Mouse (Mus musculus) yolk sac, embryonic 10.5 days (tissue): ENCODE results near the gene Gm17617.

ENCODE experiments used
- DNase-seq: peaks from one replicate; pipeline ENCODE4 v3.0.0-alpha.2; 2017; ENCODE audit warnings: low spot score

Gene Gm17617

DNA sequence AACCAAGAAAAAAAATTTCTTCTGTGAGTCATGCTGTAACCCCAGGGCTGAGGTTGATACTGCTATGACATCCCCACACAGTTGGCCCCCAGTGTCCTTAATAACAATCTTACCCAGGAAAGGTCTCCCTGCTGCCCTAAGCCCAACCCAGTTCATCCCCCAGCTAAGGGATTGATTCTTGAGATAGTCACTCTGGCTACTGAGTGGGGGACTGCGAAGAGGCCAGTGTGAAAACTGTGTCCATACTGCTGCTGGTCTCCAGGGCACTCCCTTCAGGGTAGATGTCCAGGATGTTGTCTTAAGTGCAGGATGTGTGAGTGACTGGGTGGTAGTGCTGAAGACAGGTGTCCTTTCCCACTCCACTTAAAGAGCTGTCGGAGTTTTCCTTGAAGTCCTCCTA, at the start of gene Gm17617:
Gene Gm17617 (minus strand): TSS at position 101 of the 400 bp plus-strand sequence.
- no peak for DNase-seq

GRCm38 (mm10) chr13:55182173-55182894, 49.0 kb upstream of the Gm17617 start:
- DNase-seq, result peak; percentile 86

DNA sequence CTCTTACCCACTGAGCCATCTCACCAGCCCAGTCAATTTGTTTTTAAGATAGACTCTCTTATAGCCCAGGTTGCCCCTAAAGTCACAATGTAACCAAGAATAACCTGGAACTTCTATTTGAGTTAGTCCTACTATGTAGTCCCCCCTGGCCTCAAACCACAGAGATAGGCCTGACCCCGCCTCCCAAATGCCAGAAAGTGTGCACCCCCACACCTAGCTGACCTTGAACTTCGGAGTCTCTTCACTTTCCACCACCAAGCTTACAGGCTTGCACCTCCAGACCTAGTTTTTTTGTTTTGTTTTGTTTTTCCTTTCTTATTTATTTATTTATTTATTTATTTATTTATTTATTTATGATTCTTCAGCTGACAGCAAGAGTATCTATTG, 48.4 kb upstream of the Gm17617 start:
- no peak for DNase-seq

DNA sequence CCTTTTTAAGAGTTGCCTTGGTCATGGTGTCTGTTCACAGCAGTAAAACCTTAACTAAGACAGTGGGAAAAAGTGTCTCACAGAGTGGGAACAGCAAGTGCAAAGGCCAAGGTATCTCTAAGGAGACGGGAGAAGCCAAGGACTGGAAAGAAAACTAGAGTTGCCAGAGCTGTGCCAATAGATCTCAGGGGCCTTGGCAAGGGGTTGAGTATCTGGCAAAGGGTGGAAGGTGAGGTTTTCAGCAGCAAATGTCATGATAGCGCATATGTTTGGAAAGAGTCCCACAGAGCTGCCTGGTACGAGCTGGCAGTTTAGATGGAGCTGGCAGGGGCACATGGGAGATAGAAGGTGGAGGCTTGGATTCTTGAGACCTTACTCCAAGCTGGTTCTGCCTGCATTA, 46.2 kb upstream of the Gm17617 start:
- DNase-seq, result no peak

- peak; percentile 66 for DNase-seq
These were observed 45.2 kb upstream of the Gm17617 start for GRCm38 (mm10) chr13:55178556-55178955.

DNA sequence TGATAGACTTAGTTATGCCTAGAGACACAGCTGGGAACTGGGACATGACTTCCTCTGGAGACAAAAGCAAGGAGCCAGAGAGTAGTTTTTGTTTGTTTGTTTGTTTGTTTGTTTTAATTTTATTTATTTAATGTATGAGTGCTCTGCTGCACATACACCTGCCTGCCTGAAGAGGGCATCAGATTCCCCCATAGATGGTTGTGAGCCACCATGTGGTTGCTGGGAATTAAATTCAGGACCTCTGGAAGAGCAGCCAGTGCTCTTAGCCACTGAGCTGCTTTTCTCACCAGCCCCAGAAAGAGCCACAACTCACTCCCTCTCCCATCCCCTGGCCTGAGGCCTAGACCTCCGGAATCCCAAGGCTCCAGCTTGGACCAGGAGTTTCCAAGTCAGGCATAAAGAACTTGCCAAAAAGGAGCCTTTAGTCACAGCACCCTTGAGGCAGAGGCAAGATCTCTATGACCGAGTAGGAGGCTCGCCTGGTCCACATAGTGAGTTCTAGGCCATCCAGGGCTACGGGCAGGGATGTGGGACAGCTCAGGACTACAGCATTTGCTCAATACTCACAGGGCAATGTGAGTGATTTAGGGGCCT, 44.7 kb upstream of the Gm17617 start:
- no peak for DNase-seq

GRCm38 (mm10) chr13:55176265-55176664, 42.9 kb upstream of the Gm17617 start:
- DNase-seq, result no peak

- no peak for DNase-seq
These were observed 41.0 kb upstream of the Gm17617 start for GRCm38 (mm10) chr13:55174347-55174746.

DNA sequence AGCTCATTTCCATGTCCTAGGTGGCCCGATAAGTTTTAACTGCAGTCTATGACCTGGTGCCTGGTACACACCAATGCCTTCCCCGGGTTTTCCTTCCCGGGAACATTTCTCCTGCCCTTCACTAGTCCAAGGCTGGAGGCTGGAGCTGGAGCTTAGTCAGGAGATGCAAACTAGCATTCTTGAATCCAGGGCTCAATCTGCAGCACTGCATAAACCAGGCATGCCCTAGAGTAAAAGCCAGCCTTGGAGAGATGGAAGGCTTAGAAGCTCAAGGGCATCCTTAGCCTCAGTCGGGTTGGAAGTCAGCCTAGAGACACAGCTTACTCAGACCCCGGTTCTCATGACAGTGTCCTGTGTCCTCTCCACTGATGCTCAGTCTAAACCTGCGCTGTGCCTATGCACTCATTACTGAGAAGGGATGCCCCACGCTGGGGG, 39.0 kb upstream of the Gm17617 start:
- no peak for DNase-seq

DNA sequence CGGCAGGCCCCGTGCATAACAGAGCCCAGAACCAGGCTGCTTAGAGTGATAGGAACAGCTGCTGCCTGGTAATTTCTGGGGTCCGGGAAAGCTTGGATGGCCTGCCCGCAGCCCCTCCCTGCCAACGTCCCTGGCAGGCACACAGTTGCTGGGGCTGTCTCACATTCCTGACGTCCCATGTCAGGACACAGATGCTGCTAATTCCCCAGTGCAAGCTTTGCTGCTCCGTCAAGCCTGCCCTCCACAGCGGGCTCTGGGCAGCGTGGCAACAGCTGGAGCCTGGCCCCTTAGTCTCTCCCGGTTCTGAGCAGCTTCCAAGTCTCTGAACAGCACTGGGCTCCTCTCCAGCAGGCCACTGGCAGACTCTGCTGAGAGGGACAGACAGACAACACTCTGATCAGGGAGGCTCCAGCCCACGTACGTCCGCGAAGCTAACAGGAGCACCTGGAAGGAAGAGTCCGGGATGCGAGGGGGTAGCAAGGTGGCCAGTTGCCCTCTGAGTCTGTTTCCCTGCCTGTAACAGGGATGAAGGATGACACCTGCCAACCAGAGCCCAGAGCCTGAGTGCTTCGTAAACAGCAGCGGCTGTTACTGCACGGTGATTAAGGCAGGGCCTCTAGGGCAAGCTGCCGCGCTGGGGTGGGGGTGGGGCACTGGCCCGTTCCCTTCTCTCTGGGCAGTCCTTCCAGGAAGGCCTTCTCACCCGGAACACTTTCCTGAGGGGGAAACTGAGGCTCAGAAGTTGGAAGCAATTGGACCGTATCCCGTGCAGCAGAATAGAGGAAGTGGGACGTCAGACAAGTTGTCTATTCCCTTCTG, 38.4 kb upstream of the Gm17617 start:
- DNase-seq, result peak; percentile 44

DNA sequence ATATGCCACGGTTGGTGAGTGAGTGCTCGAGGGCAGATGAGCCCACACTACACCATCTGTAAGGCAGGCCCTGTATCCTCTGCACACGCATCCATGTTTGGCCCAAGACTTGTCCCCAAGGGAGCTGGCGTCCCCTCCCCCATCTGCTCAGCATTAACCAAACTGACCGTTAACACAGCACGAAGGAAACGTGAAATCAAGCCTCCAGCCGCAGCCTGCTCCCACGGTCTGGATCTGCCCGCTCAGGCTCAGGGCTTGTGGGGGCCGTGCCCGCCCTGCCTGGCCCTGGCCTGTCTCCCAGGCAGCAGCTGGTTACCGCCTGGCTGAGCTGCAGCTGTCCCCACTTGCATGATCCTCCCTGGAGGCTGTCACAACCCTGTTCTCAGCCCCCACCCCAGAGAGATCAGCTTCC, 35.6 kb upstream of the Gm17617 start:
- DNase-seq, result no peak

DNA sequence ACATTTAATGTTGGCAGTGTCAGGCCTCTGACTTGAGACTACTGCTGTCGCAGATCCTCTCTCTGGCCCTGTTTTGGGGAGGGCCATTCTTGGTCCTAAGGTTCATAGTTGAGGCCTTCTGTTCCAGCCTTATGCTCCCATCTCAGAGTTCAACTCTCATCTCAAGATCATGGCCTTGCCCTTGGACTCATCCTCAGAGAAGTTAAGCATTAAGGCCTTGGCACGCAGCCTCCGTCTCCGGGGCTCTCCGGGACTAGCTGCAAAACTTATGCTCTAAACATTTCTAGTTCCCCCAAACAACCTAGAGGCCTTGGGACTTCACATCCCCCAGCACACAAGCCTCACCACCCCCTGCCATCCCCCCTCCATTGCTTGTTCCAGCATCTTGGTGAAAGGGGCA, 34.9 kb upstream of the Gm17617 start:
- DNase-seq, result no peak

- DNase-seq, result no peak
These were observed 34.5 kb upstream of the Gm17617 start for GRCm38 (mm10) chr13:55167798-55168197.

DNA sequence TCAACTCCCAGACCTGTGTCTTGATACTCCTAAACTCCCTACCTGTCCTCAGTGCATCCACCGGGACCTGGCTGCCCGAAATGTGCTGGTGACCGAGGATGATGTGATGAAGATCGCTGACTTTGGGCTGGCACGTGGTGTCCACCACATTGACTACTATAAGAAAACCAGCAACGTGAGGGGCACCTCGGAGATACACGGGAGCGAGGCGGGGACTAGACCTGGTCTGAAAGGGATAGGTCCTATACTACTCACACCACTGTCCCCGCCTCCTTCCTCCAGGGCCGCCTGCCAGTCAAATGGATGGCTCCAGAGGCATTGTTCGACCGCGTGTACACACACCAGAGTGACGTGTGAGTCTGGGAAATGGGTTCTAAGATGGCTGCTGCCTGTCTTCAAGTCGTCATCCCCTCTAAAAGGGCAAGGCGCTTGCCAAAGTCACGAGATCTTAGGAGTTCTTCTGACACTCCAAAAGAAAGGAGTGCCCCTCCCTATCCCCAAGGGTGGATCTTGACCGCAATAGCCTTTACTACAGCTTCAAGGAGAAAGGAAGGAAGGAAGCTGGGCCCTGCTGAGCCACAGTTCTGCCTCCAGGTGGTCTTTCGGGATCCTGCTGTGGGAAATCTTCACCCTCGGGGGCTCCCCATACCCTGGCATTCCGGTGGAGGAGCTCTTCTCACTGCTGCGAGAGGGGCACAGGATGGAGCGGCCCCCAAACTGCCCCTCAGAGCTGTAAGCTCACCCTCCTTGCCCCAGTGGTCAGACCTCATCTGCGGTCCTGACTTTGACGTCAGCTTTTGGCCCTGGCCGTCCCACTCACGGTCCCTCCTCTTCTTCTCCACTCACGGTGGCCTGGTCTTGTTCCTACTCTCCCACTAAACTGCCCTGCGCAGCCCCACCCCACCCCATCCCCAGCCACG, 33.7 kb upstream of the Gm17617 start:
- DNase-seq, result no peak

DNA sequence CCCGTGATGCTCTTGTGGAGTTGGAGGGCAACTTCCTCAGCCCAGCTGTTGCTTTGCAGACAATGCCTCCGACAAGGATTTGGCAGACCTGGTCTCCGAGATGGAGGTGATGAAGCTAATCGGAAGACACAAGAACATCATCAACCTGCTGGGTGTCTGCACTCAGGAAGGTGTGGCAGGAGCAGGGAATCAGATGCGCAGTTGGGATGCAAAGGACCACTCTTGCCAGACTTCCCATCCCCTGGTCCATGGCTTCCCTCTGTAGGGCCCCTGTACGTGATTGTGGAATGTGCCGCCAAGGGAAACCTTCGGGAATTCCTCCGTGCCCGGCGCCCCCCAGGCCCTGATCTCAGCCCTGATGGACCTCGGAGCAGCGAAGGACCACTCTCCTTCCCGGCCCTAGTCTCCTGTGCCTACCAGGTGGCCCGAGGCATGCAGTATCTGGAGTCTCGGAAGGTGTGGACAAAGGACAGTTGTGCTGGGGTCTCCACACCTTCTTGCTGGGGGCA, 32.5 kb upstream of the Gm17617 start:
- DNase-seq, result no peak

DNA sequence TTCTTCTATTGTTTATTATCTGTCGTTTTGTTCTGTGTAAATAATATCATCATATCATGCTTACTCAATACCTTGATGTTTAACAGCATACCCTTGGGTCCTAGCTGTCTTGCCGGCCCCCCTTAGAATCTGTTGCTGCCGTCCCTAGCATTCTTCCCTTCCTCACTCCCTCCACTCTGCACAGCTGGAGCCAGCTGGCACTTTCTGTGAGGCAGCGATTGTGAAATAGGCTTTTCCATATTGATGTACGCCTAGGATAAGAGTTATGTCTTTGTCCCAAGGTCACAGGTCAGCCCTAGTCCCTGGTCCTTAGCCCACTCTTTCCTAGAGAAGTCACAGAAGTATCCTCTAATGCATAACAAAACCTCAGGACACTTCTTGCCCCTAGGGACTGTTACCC, 30.2 kb upstream of the Gm17617 start:
- DNase-seq, result no peak

GRCm38 (mm10) chr13:55162365-55162764, 29.0 kb upstream of the Gm17617 start:
- no peak for DNase-seq

GRCm38 (mm10) chr13:55153951-55154350, 20.6 kb upstream of the Gm17617 start:
- DNase-seq, result no peak

DNA sequence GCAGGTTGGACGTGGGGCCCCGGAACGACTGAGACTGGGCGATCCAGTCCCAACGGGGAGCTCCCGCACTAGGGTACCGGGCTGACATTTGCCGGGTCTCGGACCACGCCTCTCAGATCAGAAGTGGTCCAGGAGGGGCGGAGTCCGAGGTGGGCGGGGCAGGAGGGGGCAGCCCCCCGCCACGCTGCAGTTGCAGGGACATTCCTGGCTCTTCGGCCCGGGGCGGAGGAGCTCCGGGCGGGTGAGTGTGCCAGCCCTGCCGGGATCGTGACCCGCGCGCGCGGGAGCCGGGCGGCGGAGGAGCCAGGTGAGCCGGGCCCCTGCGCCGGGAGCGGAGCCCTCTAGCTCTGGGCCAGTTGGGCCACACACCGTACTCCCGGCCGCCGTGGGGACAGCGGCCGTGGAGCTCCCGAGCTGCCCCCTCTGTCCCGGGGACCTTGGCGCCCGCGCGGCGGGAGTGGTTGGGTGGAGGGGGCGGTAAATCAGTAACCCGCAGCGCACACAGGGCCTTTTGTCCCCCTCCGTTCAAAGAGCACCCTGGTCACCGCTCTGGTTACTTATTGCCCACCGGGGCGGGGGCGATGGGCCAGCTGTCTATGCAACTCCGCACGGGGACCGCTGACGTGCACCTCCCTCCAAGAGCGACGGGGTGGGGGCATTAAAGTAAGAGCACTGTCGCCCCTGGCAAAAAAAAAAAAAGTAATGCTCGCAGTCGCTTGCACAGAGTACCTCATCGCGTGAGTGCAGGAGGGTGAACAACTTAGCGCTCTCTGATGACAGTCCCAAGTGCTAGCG, 19.5 kb upstream of the Gm17617 start, which contains the start of gene Fgfr4:
Gene Fgfr4 (plus strand): TSS at position 20 of the 795 bp plus-strand sequence.
- DNase-seq, result peak; percentile 92

DNA sequence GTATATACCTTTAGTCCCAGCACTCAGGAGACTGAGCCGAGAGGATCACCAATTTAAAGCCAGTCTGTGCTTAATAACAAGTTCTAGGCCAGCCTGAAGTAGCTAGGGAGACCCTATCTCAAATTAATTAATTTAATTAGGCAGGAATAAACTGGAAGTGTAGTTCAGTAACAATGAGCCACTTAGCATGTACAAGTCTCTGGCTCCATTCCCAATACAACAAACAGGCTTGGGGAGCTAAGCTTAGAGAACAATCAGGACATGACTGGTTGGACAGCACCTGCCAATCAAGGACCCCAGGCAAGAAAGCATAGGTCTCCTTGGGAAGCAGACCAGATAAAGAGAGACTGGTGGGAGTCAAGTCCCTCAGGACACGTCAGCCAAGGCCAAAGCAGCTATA, 6.9 kb upstream of the Gm17617 start:
- no peak for DNase-seq

GRCm38 (mm10) chr13:55135382-55135781, 2.0 kb upstream of the Gm17617 start:
- no peak for DNase-seq
